Mouse (Mus musculus): ENCODE measurements at regions not wholly inside any gene's neighbourhood (a gene's known extent, or its start where the extent isn't known, plus 50 kb on each side); places are given as distances from the start of the nearest gene placed in this dataset.

DNA sequence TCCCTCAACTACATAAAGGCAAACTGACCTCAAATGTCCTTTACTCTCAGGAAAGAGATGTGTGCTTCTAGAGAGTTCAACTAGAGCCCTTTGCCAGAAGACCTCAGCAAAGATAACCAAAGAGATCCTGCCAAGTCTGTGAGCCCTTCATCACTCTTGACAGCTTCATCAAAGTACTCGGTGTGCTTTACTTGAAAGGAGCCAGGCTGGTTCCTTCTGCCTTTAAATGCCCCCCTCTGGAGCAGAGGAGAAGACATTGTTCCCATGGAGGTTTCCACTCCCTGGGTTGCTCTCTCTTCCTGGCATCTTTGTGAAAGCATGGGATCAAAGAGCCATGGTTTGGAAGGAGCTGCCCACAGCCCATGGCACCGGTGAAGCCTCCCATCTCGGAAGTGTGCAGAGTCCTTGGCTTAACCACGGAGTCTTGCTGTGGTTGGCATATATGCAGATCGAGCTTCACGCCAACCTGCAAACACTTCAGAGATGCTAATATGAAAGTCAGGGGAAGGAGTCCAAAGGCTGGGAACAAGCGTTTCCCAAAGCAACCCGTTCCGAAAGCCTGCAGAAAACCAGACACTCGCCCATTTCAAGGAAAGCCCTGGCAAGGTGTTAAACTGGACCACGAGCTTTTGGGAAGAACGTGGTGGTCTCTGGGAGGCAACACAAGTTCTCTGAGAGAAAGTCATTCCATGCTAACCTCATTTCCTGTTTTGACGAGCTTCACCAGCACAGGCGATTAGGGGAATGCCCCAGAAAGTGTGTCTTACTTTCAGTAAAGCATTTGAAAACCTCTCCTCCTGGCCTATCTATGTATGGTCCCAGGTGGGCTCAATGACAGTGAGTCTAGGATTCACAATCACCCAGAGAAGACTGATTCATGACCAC is 223.5 kb upstream of the Spdye4c start:
- Histone ChIP-seq H3K9ac (ENCODE audit: low read depth, low read length, severe bottlenecking) (no peak overlapping the region), H3K4me1 (ENCODE audit: control insufficient read depth, insufficient read depth, low read length) (peaks cover 19% of the 10 kb centered on the region), H3K36me3 (ENCODE audit: control insufficient read depth, insufficient read depth, low read length) (no peaks in the 10 kb centered on the region), H3K4me3 (replicated peaks; ENCODE audit: low read length) (no peak overlapping the region), H3K4me2 (replicated peaks; ENCODE audit: low read depth, low read length, severe bottlenecking) (no peak overlapping the region), H3K27me3 (ENCODE audit: control insufficient read depth, insufficient read depth, low read length) (no peaks in the 10 kb centered on the region), H3K9me3 (ENCODE audit: control insufficient read depth, low read length) (no peaks in the 10 kb centered on the region), H3K27ac (replicated peaks; ENCODE audit: low read depth, low read length) (no peak overlapping the region)
- no peak for ATAC-seq (ENCODE audit: low FRiP score, low read depth)
- no peak for DNase-seq (ENCODE audit: low spot score)
- WGBS: 75% methylated on average over 14 of the region's 14 CpGs
- no peak for TF ChIP-seq POLR2A (IDR thresholded peaks at IDR 0.05; ENCODE audit: borderline replicate concordance, extremely low read depth, insufficient read depth, insufficient read length)

DNA sequence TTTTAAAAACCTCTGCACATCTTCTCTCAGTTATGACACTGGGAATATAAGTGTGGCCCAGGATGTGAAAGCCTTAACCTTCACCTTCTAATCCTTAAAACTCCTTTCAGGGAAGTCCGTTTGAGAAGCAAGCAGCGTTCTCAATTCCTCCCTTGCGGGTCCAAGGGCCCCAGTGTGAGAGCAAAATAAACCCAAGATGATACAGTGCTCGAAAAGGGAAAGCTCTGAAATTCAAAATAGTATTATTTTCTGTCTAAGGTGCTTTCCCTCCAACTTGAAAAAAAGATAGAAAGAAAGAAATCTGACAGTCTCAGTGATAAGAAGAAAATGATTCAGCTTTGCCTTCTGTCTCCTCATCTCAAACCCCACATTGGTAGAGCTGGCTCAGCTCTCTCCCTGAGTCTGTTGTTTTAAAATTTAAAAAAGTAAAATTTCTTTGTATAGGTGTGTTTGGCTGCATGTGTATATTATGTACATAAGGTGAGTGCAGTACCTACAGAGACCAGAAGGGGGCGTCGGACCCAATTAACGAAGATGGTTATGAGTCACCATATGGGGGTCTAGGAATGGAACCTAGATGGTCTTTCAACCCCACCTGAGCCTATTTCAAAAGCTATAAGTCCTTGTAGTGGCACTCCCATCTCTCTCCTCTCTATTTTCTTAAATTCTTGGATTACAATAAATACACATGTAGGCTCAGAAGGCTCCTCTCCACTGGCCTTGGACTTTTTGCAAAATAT is 222.3 kb upstream of the Spdye4c start:
- Histone ChIP-seq H3K4me2 (replicated peaks; ENCODE audit: low read depth, low read length, severe bottlenecking) (no peak overlapping the region), H3K9ac (ENCODE audit: low read depth, low read length, severe bottlenecking) (no peak overlapping the region), H3K4me3 (replicated peaks; ENCODE audit: low read length) (no peak overlapping the region), H3K27ac (replicated peaks; ENCODE audit: low read depth, low read length) (no peak overlapping the region), H3K4me1 (ENCODE audit: control insufficient read depth, insufficient read depth, low read length) (peaks cover 17% of the 10 kb centered on the region), H3K9me3 (ENCODE audit: control insufficient read depth, low read length) (no peaks in the 10 kb centered on the region), H3K27me3 (ENCODE audit: control insufficient read depth, insufficient read depth, low read length) (no peaks in the 10 kb centered on the region), H3K36me3 (ENCODE audit: control insufficient read depth, insufficient read depth, low read length) (no peaks in the 10 kb centered on the region)
- TF ChIP-seq POLR2A (IDR thresholded peaks at IDR 0.05; ENCODE audit: borderline replicate concordance, extremely low read depth, insufficient read depth, insufficient read length): no peak
- ATAC-seq (ENCODE audit: low FRiP score, low read depth) (no peak), DNase-seq (ENCODE audit: low spot score) (no peak)
- WGBS: 68% methylated on average over 7 of the region's 7 CpGs

DNA sequence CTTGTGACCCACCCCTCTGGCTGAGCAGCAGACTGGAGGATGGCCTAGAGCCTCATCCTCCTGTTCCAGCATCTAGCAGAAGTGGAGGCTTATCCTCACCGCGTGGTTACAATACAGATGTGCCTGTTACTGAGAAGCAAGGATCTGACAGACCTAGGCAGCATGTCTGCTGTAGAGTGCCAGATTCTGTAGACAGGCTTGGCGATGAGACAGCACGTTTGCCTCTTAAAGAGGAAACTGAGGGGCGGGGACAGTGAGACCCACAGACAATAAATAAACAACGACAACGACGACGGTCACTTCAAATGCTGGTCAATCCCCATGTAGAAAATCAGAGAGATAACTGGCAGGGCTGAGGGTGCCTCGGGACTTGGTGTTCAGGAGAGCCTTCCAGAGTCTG is 220.2 kb upstream of the Spdye4c start:
- no peak for ATAC-seq (ENCODE audit: low FRiP score, low read depth)
- H3K4me1 ChIP-seq (ENCODE audit: control insufficient read depth, insufficient read depth, low read length): peaks cover 6% of the 10 kb centered on the region
- no peak overlapping the region for H3K4me3 ChIP-seq (replicated peaks; ENCODE audit: low read length)
- TF ChIP-seq POLR2A (IDR thresholded peaks at IDR 0.05; ENCODE audit: borderline replicate concordance, extremely low read depth, insufficient read depth, insufficient read length): no peak
- H3K27me3 ChIP-seq (ENCODE audit: control insufficient read depth, insufficient read depth, low read length): no peaks in the 10 kb centered on the region
- H3K9ac ChIP-seq (ENCODE audit: low read depth, low read length, severe bottlenecking): no peak overlapping the region
- no peak overlapping the region for H3K27ac ChIP-seq (replicated peaks; ENCODE audit: low read depth, low read length)
- H3K4me2 ChIP-seq (replicated peaks; ENCODE audit: low read depth, low read length, severe bottlenecking): no peak overlapping the region
- no peaks in the 10 kb centered on the region for H3K36me3 ChIP-seq (ENCODE audit: control insufficient read depth, insufficient read depth, low read length)
- WGBS: 69% methylated on average over 10 of the region's 10 CpGs
- DNase-seq (ENCODE audit: low spot score): no peak
- no peaks in the 10 kb centered on the region for H3K9me3 ChIP-seq (ENCODE audit: control insufficient read depth, low read length)

DNA sequence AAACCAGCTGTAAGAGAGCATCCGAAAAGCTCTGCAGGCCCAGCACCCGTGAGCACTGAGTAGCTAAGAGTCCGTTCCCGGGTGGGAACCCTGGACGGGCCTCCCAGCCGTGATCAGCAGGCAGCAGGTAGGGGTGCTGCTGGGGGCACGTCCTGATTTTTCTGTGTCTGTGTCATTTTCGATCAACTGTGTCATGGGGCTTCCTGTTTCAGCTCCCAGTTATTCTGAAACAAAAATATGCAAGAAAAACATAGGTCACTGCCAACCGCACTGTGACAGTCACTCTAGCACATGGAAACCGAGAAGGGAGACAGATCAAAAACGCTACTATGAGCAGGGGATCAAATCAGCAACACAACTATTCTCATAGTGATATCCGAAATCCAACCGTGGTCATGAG is 218.8 kb upstream of the Spdye4c start:
- Histone ChIP-seq H3K9me3 (ENCODE audit: control insufficient read depth, low read length) (no peaks in the 10 kb centered on the region), H3K4me2 (replicated peaks; ENCODE audit: low read depth, low read length, severe bottlenecking) (no peak overlapping the region), H3K4me1 (ENCODE audit: control insufficient read depth, insufficient read depth, low read length) (peaks cover 7% of the 10 kb centered on the region), H3K4me3 (replicated peaks; ENCODE audit: low read length) (no peak overlapping the region), H3K27me3 (ENCODE audit: control insufficient read depth, insufficient read depth, low read length) (no peaks in the 10 kb centered on the region), H3K9ac (ENCODE audit: low read depth, low read length, severe bottlenecking) (no peak overlapping the region), H3K27ac (replicated peaks; ENCODE audit: low read depth, low read length) (no peak overlapping the region), H3K36me3 (ENCODE audit: control insufficient read depth, insufficient read depth, low read length) (no peaks in the 10 kb centered on the region)
- WGBS: 86% methylated on average over 13 of the region's 13 CpGs
- ATAC-seq (ENCODE audit: low FRiP score, low read depth) (no peak), DNase-seq (ENCODE audit: low spot score) (no peak)
- TF ChIP-seq POLR2A (IDR thresholded peaks at IDR 0.05; ENCODE audit: borderline replicate concordance, extremely low read depth, insufficient read depth, insufficient read length): no peak

DNA sequence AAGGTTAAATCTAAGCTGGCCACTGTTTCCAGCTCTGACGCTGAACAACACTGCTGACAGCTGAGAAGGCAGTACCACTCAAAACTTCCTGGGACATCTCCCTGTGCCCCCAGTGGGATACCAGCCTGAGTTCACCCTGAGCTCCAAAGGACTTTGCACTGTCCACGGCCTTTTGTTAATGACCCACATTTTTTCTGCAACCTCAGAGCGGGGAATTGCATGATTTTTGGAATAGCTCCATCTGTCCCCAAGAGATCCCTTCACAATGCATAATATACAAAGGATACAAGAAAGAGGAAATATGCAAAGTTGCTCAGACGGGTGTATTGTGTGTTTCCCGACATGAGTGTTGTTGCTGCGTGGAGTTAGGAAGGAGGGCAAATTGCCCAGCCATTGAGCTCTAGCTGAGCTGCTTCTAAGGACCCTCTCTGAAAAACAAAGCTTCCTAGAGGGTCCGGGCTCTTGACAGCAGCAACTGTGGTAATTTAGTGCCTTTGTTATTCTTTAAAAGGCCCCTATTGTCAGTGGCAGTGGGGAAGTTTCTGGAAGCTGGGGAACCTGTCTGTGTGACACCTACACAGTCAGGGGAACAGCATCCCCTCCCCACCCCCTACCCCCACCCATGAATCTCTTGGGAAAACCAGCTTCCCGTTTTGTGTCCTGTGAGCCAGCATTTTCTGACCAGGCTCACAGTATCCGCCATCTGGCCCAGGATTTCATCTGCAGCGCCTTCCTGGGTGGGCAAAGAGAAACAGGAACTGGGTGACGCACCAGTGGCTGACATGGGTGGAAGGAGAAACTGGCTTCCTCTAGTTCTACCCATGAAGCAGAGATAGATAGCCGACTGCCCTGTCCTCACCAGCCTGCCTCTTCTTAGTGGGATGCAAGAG is 217.4 kb upstream of the Spdye4c start:
- Histone ChIP-seq H3K36me3 (ENCODE audit: control insufficient read depth, insufficient read depth, low read length) (no peaks in the 10 kb centered on the region), H3K4me3 (replicated peaks; ENCODE audit: low read length) (no peak overlapping the region), H3K9ac (ENCODE audit: low read depth, low read length, severe bottlenecking) (no peak overlapping the region), H3K27me3 (ENCODE audit: control insufficient read depth, insufficient read depth, low read length) (no peaks in the 10 kb centered on the region), H3K27ac (replicated peaks; ENCODE audit: low read depth, low read length) (no peak overlapping the region), H3K4me2 (replicated peaks; ENCODE audit: low read depth, low read length, severe bottlenecking) (no peak overlapping the region), H3K9me3 (ENCODE audit: control insufficient read depth, low read length) (no peaks in the 10 kb centered on the region), H3K4me1 (ENCODE audit: control insufficient read depth, insufficient read depth, low read length) (peaks cover 13% of the 10 kb centered on the region)
- 65% methylated on average over 12 of the region's 12 CpGs for WGBS
- TF ChIP-seq POLR2A (IDR thresholded peaks at IDR 0.05; ENCODE audit: borderline replicate concordance, extremely low read depth, insufficient read depth, insufficient read length): no peak
- ATAC-seq (ENCODE audit: low FRiP score, low read depth): no peak
- DNase-seq (ENCODE audit: low spot score): no peak

Measured in limb, embryonic 14.5 days (tissue).